ENCODE assay signal across 10 mouse cellular contexts in genomic region chr17:27061727-27062126, GRCm38 (mm10).
"Had no signal": no experiment of that assay in that cellular context is flagged by ENCODE, and none has a peak within 500 bp of the region (broad histone marks: within the 10 kb centered on the region; RNA-seq: fewer than 3 reads in every experiment).

No protein-coding gene starts in this region.

- H3K9ac ChIP-seq: limb, embryonic 15.5 days; liver, embryonic 15.5 days; lung, embryonic 15.5 days; midbrain, embryonic 13.5 days had no signal

- H3K9me3 ChIP-seq: limb, embryonic 15.5 days; liver, embryonic 15.5 days; lung, embryonic 15.5 days; midbrain, embryonic 13.5 days had no signal

- H3K36me3 ChIP-seq: limb, embryonic 15.5 days; liver, embryonic 15.5 days; lung, embryonic 15.5 days; midbrain, embryonic 13.5 days had no signal

- H3K27ac ChIP-seq: limb, embryonic 15.5 days; liver, embryonic 15.5 days; lung, embryonic 15.5 days; midbrain, embryonic 13.5 days had no signal

- H3K4me3 ChIP-seq: limb, embryonic 15.5 days; liver, embryonic 15.5 days; lung, embryonic 15.5 days; midbrain, embryonic 13.5 days had no signal

- H3K4me2 ChIP-seq: limb, embryonic 15.5 days; liver, embryonic 15.5 days; lung, embryonic 15.5 days; midbrain, embryonic 13.5 days had no signal

- ATAC-seq: midbrain, embryonic 13.5 days had no signal

- H3K27me3 ChIP-seq: limb, embryonic 15.5 days had no signal

- DNase-seq: kidney, adult 18-20 months; kidney, postnatal 10 days; kidney, postnatal 4 days; lung, postnatal 14 days; right cerebral cortex, postnatal 25 days; thymus, postnatal 4 days had no signal
